Mouse (Mus musculus): ENCODE measurements around the gene Rab11a. TPM values are rescaled to one million over a fixed set of nuclear protein-coding genes. Genes with fewer than 3 reads are reported as not detected.
"Not testable (repeated sequence)": the region's sequence is repeated elsewhere in the genome, so short reads cannot be mapped to it uniquely, and the experiment has no call there.

Rab11a gene
- total RNA-seq, 2 experiments from 2014 or later, result 87.7 to 96.7 TPM

DNA sequence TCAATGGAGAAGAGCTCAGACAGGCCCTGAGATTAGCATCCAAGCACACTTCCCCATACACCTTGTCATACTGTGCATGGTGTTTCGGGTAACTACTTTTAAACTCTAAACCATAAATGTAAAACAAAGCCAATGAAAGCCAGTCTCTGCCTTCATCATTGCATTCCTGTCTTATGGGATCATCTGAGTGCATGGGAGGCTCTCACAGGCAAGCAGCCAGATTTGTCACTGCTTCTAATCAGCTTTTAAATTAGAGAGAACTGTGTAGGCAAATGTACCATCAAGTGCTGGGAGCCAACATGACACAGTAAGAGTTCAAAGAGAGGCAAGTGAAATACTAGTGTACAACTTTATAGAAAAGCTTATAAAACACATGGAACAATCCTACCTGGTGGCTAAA, 35.9 kb downstream of the Rab11a start:
- DNase-seq, result no peak
- intact Hi-C loops (cut with DNase I), result no loop called here

GRCm38 (mm10) chr9:64700451-64701311, 36.9 kb downstream of the Rab11a start:
- Histone ChIP-seq H3K27ac (no peak overlapping the region), H3K4me3 (no peak overlapping the region)
- TF ChIP-seq CTCF (IDR thresholded peaks at IDR 0.05), result no peak
- intact Hi-C loops (cut with DNase I), result no loop called here
- no peak for DNase-seq

More for the DNA sequence above, 35.9 kb downstream of the Rab11a start:
- TF ChIP-seq CTCF (IDR thresholded peaks at IDR 0.05), result no peak
- Histone ChIP-seq H3K4me3 (no peak overlapping the region), H3K27ac (no peak overlapping the region)

- DNase-seq, result no peak
- no peak for TF ChIP-seq CTCF (IDR thresholded peaks at IDR 0.05)
- no peak overlapping the region for H3K27ac ChIP-seq
- intact Hi-C loops (cut with DNase I), result no loop called here
- no peak overlapping the region for H3K4me3 ChIP-seq
Measured at GRCm38 (mm10) chr9:64698586-64698985, 39.0 kb downstream of the Rab11a start.

GRCm38 (mm10) chr9:64697677-64698076, 39.9 kb downstream of the Rab11a start:
- intact Hi-C loops (cut with DNase I), result no loop called here
- no peak for TF ChIP-seq CTCF (IDR thresholded peaks at IDR 0.05)
- H3K27ac ChIP-seq, result no peak overlapping the region
- H3K4me3 ChIP-seq, result no peak overlapping the region
- no peak for DNase-seq

- intact Hi-C loops (cut with DNase I), result no loop called here
- TF ChIP-seq CTCF (IDR thresholded peaks at IDR 0.05), result no peak
- no peak for DNase-seq
- no peak overlapping the region for H3K4me3 ChIP-seq
- no peak overlapping the region for H3K27ac ChIP-seq
Measured at GRCm38 (mm10) chr9:64697006-64697405, 40.6 kb downstream of the Rab11a start.

GRCm38 (mm10) chr9:64696404-64696803, 41.2 kb downstream of the Rab11a start:
- no peak for TF ChIP-seq CTCF (IDR thresholded peaks at IDR 0.05)

DNA sequence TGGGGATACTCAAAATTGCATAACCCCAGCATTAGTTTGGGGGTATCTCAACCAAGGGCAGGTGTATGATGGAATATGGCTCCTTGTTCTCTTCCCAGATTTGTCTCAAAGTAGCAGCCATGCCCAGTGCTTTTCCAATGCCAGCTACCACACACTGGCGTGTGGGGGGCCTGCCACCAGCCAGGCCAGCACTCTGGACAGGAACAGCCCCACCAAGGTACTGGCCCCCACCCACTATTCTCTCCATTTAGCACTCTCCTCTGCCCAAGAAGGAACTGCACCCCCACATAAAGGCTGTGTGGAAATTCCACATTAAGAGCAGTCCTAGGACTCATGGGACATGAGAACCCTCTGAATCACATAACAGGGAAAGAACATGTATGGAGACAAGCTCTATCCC, 42.3 kb downstream of the Rab11a start:
- intact Hi-C loops (cut with DNase I), result no loop called here
- H3K4me3 ChIP-seq, result no peak overlapping the region
- DNase-seq, result no peak
- no peak overlapping the region for H3K27ac ChIP-seq
- TF ChIP-seq CTCF (IDR thresholded peaks at IDR 0.05), result no peak

More at GRCm38 (mm10) chr9:64696404-64696803, 41.2 kb downstream of the Rab11a start:
- intact Hi-C loops (cut with DNase I), result no loop called here
- H3K4me3 ChIP-seq, result no peak overlapping the region
- no peak overlapping the region for H3K27ac ChIP-seq
- peak; percentile 62 for DNase-seq

- DNase-seq, result no peak
- no peak for TF ChIP-seq CTCF (IDR thresholded peaks at IDR 0.05)
- Histone ChIP-seq H3K27ac (no peak overlapping the region), H3K4me3 (no peak overlapping the region)
- intact Hi-C loops (cut with DNase I), result no loop called here
Measured at GRCm38 (mm10) chr9:64693094-64693493, 44.5 kb downstream of the Rab11a start.

GRCm38 (mm10) chr9:64691176-64691575, 46.4 kb downstream of the Rab11a start:
- Histone ChIP-seq H3K27ac (no peak overlapping the region), H3K4me3 (no peak overlapping the region)
- peak; percentile 63 for TF ChIP-seq CTCF (IDR thresholded peaks at IDR 0.05)
- peak; percentile 53 for DNase-seq
- intact Hi-C loops (cut with DNase I), result no loop called here

- DNase-seq, result no peak
- intact Hi-C loops (cut with DNase I), result no loop called here
- Histone ChIP-seq H3K27ac (no peak overlapping the region), H3K4me3 (no peak overlapping the region)
- TF ChIP-seq CTCF (IDR thresholded peaks at IDR 0.05), result no peak
Measured at GRCm38 (mm10) chr9:64690771-64691170, 46.8 kb downstream of the Rab11a start.

- intact Hi-C loops (cut with DNase I), result no loop called here
Measured at GRCm38 (mm10) chr9:64688015-64688394, 49.6 kb downstream of the Rab11a start.

GRCm38 (mm10) chr9:64687122-64688014, 50.2 kb downstream of the Rab11a start:
- no peak for DNase-seq
- Histone ChIP-seq H3K4me3 (no peak overlapping the region), H3K27ac (no peak overlapping the region)
- intact Hi-C loops (cut with DNase I), result no loop called here
- no peak for TF ChIP-seq CTCF (IDR thresholded peaks at IDR 0.05)

More at GRCm38 (mm10) chr9:64688015-64688394, 49.6 kb downstream of the Rab11a start:
- DNase-seq, result no peak
- TF ChIP-seq CTCF (IDR thresholded peaks at IDR 0.05), result no peak
- H3K27ac ChIP-seq, result no peak overlapping the region
- H3K4me3 ChIP-seq, result no peak overlapping the region

DNA sequence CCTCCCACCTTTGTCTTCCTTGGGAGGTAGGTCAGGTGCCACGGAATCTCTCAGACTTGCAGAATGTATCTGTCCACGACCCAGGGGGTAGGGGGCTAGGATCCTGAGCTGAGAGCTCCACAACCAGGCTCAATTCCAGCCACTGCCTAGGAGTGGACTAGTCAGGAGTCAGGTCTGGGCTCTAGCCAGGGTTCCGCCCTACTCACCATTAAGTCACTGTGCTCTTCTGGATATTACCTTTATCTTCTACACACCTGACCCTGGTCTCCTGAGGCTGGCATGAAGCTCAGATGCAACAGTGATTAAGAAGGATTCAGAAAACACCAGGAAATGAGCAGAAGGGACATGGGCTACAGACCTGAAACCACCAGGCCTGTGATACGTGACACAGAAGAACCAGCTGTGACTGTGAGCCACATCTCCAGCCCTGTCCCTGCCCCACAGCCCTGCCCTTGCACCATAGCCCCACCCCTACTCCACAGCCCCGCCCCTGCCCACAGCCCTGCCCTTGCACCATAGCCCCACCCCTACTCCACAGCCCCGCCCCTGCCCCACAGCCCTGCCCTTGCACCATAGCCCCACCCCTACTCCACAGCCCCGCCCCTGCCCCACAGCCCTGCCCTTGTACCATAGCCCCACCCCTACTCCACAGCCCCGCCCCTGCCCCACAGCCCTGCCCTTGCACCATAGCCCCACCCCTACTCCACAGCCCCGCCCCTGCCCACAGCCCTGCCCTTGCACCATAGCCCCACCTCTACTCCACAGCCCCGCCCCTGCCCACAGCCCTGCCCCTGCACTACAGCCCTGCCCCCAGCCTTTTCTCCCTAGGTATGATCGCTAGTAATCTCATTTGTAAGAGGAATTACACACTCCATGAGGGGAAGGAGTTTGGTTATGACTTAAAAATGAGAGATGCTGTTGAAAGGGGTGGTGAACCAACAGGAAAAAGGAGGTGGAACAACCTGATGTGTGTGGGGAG, 65.9 kb downstream of the Rab11a start:
- H3K4me3 ChIP-seq; intact Hi-C loops (cut with DNase I); H3K27ac ChIP-seq: not testable (repeated sequence)
- peak; percentile 25 for DNase-seq

All from gastrocnemius, adult 2 months (tissue).